In genomic region chr9:20459377-20460317, GRCm38 (mm10) we compare ENCODE assay signal across 7 mouse cellular contexts. TPM values are rescaled to one million over a fixed set of nuclear protein-coding genes. Genes with fewer than 3 reads are reported as not detected.
DNase-seq lines count a peak whose midpoint lies in the region; ATAC-seq and TF ChIP-seq lines count a peak whose summit lies in the region.

Gene Zfp26 (minus strand): TSS chr9:20460162.

- peak; percentile 94 for ATAC-seq in intestine, postnatal 0 days
- ATAC-seq in midbrain, embryonic 12.5 days (ENCODE audit: low FRiP score, low read depth): peak; percentile 89

- peaks cover 35% of the 10 kb centered on the region for H3K36me3 ChIP-seq in embryonic facial prominence, embryonic 10.5 days (replicated peaks)
- H3K36me3 ChIP-seq in intestine, postnatal 0 days (ENCODE audit: control insufficient read depth, insufficient read depth): peaks cover 18% of the 10 kb centered on the region; the same call in 1 of the 2 replicates
- H3K36me3 ChIP-seq in midbrain, embryonic 12.5 days: peaks cover 24% of the 10 kb centered on the region
- peaks cover 5% of the 10 kb centered on the region for H3K36me3 ChIP-seq in small intestine, adult 2 months (ENCODE audit: control insufficient read depth, insufficient read depth, low read length)

- no peaks in the 10 kb centered on the region for H3K27me3 ChIP-seq in embryonic facial prominence, embryonic 10.5 days (replicated peaks; ENCODE audit: low read depth, poor library complexity, severe bottlenecking)
- no peaks in the 10 kb centered on the region for H3K27me3 ChIP-seq in intestine, postnatal 0 days (replicated peaks; ENCODE audit: control insufficient read depth, insufficient read depth, low read length)
- peaks cover 7% of the 10 kb centered on the region for H3K27me3 ChIP-seq in midbrain, embryonic 12.5 days
- H3K27me3 ChIP-seq in small intestine, adult 2 months (ENCODE audit: control insufficient read depth, insufficient read depth, low read length): no peaks in the 10 kb centered on the region

- H3K9ac ChIP-seq in intestine, postnatal 0 days (ENCODE audit: low read depth, low read length): peak within 1 kb of the TSS; percentile 71
- peak within 1 kb of the TSS; percentile 92 for H3K9ac ChIP-seq in midbrain, embryonic 12.5 days (replicated peaks)

- H3K4me3 ChIP-seq in embryonic facial prominence, embryonic 10.5 days: peak within 1 kb of the TSS; percentile 78
- H3K4me3 ChIP-seq in intestine, postnatal 0 days (ENCODE audit: low read depth, low read length): peak within 1 kb of the TSS; percentile 61
- H3K4me3 ChIP-seq in midbrain, embryonic 12.5 days: peak within 1 kb of the TSS; percentile 91
- peak within 1 kb of the TSS; percentile 82 for H3K4me3 ChIP-seq in small intestine, adult 2 months (ENCODE audit: low read depth, low read length)

- intact Hi-C loops in left cerebral cortex, postnatal 4 days (cut with DNase I): no loop called here

- no peak for TF ChIP-seq CTCF in intestine, postnatal 0 days (IDR thresholded peaks at IDR 0.05; ENCODE audit: low read depth)
- no peak for TF ChIP-seq CTCF in small intestine, adult 2 months (IDR thresholded peaks at IDR 0.05; ENCODE audit: extremely low read depth, insufficient read length, insufficient replicate concordance, low read depth, low read length)

- H3K4me1 ChIP-seq in embryonic facial prominence, embryonic 10.5 days: peaks cover 16% of the 10 kb centered on the region
- H3K4me1 ChIP-seq in intestine, postnatal 0 days (replicated peaks; ENCODE audit: control insufficient read depth, insufficient read depth, low read length): no peaks in the 10 kb centered on the region
- peaks cover 11% of the 10 kb centered on the region for H3K4me1 ChIP-seq in midbrain, embryonic 12.5 days
- no peaks in the 10 kb centered on the region for H3K4me1 ChIP-seq in small intestine, adult 2 months (ENCODE audit: control insufficient read depth, insufficient read depth, insufficient read length, low read length)

- peak; percentile 81 for DNase-seq in adrenal gland, postnatal 10 days
- DNase-seq in embryonic facial prominence, embryonic 10.5 days (ENCODE audit: low spot score): peak; percentile 83
- peak; percentile 45 for DNase-seq in gonadal fat pad, adult 2 months (ENCODE audit: low read depth)
- DNase-seq in left cerebral cortex, postnatal 4 days: peak; percentile 70

- no peak for TF ChIP-seq POLR2A in small intestine, adult 2 months (IDR thresholded peaks at IDR 0.05; ENCODE audit: low read depth, low read length)

- H3K9me3 ChIP-seq in embryonic facial prominence, embryonic 10.5 days: no peaks in the 10 kb centered on the region
- H3K9me3 ChIP-seq in intestine, postnatal 0 days (ENCODE audit: control insufficient read depth): no peaks in the 10 kb centered on the region
- no peaks in the 10 kb centered on the region for H3K9me3 ChIP-seq in midbrain, embryonic 12.5 days

- under 1% methylated on average over 48 of the region's 48 CpGs for WGBS in embryonic facial prominence, embryonic 10.5 days
- WGBS in intestine, postnatal 0 days: under 1% methylated on average over 46 of the region's 48 CpGs
- under 1% methylated on average over 44 of the region's 48 CpGs for WGBS in midbrain, embryonic 12.5 days
- under 1% methylated on average over 48 of the region's 48 CpGs for WGBS in small intestine, adult 2 months

- peak within 1 kb of the TSS; percentile 69 for H3K4me2 ChIP-seq in intestine, postnatal 0 days (replicated peaks; ENCODE audit: low read depth)
- peak within 1 kb of the TSS; percentile 89 for H3K4me2 ChIP-seq in midbrain, embryonic 12.5 days (replicated peaks)

- peak within 1 kb of the TSS; percentile 93 for H3K27ac ChIP-seq in embryonic facial prominence, embryonic 10.5 days (replicated peaks)
- H3K27ac ChIP-seq in intestine, postnatal 0 days (ENCODE audit: low read depth, low read length): peak within 1 kb of the TSS; percentile 76
- peak within 1 kb of the TSS; percentile 83 for H3K27ac ChIP-seq in midbrain, embryonic 12.5 days (replicated peaks)
- H3K27ac ChIP-seq in small intestine, adult 2 months (ENCODE audit: insufficient read depth, low read depth, low read length): peak within 1 kb of the TSS; percentile 42

RNA-seq across cellular contexts. Expression of gene Zfp26, which starts in this region (rescaled TPM):
- total RNA-seq in adrenal gland, postnatal 10 days (2021): 10 to 100 TPM; 19.4 to 26.9 TPM
- 24.8 and 25.4 TPM in 2 replicates for polyA plus RNA-seq in embryonic facial prominence, embryonic 10.5 days (2016; fragmentation: Nextera tagmentation; extraction: Ambion mirVana)
- polyA plus RNA-seq in gonadal fat pad, adult 2 months (2012; rRNA removed): 3.8 and 4.0 TPM in 2 replicates
- polyA plus RNA-seq in intestine, postnatal 0 days (2015; fragmentation: Nextera tagmentation; extraction: Ambion mirVana): 5.3 and 5.6 TPM in 2 replicates
- 10 to 100 TPM; 41.9 to 42.3 TPM for total RNA-seq in left cerebral cortex, postnatal 4 days (2021)
- 30.3 and 33.7 TPM in 2 replicates for polyA plus RNA-seq in midbrain, embryonic 12.5 days (2016; fragmentation: Nextera tagmentation; extraction: Ambion mirVana)
- polyA plus RNA-seq in small intestine, adult 2 months (2012; rRNA removed): 0.18 and 0.51 TPM in 2 replicates

Comparison
In these comparisons a context has a peak if more than half of its experiments do, and no peak if none do; other contexts are left out.
1. Peak in every context shown above with its lines: DNase-seq, ATAC-seq, H3K4me3 ChIP-seq and H3K27ac ChIP-seq.
2. H3K27ac ChIP-seq: peak in every context shown above with its lines; median percentile 93 in embryonic facial prominence, embryonic 10.5 days; 83 in midbrain, embryonic 12.5 days; 76 in intestine, postnatal 0 days; 42 in small intestine, adult 2 months.